Mouse (Mus musculus) layer of hippocampus, adult 2 months (tissue): ENCODE data around the gene Terb1. TPM values are rescaled to one million over a fixed set of nuclear protein-coding genes. Genes with fewer than 3 reads are reported as not detected.

ENCODE experiments used
- DNase-seq, 2 experiments: peaks; one replicate each; pipeline ENCODE4 v3.0.0; 2022; ENCODE audit warnings: low spot score in 2 of 2
- H3K27ac ChIP-seq: fragments of 200-600 bp; 2 replicates; pipeline ENCODE4 v1.8.1; 2022
- H3K4me3 ChIP-seq: fragments of 200-600 bp; 2 replicates; pipeline ENCODE4 v1.8.1; 2022; ENCODE audit warnings: mild to moderate bottlenecking
- CTCF ChIP-seq: fragments of 200-600 bp; conservative IDR thresholded peaks from 2 replicates; pipeline ENCODE4 v1.8.1; 2022; ENCODE audit warnings: antibody characterized with exemption, mild to moderate bottlenecking, moderate library complexity
- total RNA-seq, 2 experiments: library from RNA; stranded (reverse); gene quantifications; 2 replicates each; pipeline ENCODE4 v1.2.3; 2021

Gene Terb1
- total RNA-seq, 2 experiments from 2014 or later, result 0.76 to 1.0 TPM

DNA sequence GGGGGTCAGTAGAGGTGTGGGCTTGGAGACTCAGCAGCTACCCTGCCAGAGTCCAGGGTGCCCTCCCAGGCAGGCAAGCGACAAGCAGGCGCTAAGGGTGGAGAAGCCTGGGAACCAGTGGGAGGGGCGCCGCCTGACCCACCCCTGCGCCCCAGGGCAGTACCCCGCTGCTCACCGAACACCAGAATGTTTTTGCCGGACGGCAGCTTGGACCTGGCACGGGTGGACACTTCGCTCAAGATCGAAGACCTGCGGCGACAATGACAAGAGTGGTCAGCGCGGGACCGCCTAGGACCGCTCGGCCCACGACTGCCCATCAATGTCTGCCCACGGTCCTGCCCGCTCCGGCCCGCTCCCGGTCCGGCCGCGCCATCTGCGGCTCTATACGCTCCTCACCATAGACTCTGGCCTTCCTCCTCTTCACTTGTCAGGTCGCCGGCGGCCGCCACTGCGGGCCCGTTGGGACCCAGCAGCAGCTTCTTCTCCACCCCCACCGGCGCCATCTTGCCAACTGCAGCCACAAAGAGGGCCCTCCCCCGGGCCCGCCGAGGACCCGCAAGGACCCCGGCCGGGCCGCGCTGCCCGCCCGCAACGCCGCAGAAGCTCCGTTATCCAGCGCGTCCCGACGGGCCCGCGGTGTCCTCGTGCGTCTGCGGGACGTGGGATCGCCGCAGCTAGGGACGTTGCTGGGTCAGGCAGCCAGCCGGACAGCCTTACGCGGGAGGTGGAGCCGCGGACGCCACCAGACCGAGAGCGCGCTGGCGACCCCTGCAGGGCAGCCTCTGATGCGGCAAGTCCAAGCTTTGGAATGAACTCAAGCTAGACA is 67.2 kb downstream of the Terb1 start, which contains the start of gene Dync1li2:
TSS of gene Dync1li2 (minus strand) at position 749 of the 826 bp plus-strand sequence.
- H3K27ac ChIP-seq, result peak within 1 kb of the TSS; percentile 98
- DNase-seq, result peak; percentile 89 to 94
- H3K4me3 ChIP-seq, result peak within 1 kb of the TSS; percentile 68
- TF ChIP-seq CTCF, result peak; percentile 92

DNA sequence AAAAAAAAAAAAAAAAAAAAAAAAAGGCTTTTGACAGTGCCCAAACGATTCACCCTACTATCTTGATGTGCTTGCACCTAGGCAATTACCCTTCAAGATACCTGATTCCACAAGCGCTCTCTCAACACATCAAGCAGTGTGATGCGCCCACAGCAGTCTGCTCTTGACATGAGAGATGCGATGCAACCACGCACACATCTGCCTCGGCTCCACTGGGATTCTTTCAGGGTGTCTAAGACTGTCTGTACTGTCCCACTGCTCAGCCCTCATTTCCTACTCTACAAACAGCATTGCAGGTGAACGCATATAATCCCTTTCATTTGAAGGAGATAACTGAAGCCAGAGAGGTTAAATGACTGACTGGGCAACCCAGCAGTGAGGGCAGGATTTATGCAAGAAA is 68.1 kb downstream of the Terb1 start:
- TF ChIP-seq CTCF, result no peak
- Histone ChIP-seq H3K4me3 (peak overlapping the region; percentile 68), H3K27ac (peak overlapping the region; percentile 98)
- no peak for DNase-seq

DNA sequence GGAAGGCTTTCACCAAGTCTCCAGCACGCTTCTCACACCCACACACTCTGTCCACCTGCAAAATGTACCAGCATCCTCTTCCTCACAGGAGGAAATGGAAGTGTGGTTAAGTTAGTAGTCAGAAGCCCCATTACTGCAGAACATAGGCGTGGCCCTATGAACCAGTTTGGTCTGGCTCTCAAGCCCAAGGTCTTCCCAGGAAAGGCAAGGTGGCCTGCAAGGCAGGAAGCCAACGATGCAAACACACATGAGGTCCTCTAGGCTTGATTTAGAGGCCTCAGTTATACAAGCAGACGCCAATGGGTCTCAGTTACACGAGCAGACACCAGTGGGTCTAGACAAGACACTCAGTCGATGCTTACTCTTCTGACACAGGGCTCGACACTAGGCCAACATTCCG is 70.2 kb downstream of the Terb1 start:
- TF ChIP-seq CTCF, result no peak
- Histone ChIP-seq H3K4me3 (no peak overlapping the region), H3K27ac (no peak overlapping the region)
- DNase-seq, result no peak

DNA sequence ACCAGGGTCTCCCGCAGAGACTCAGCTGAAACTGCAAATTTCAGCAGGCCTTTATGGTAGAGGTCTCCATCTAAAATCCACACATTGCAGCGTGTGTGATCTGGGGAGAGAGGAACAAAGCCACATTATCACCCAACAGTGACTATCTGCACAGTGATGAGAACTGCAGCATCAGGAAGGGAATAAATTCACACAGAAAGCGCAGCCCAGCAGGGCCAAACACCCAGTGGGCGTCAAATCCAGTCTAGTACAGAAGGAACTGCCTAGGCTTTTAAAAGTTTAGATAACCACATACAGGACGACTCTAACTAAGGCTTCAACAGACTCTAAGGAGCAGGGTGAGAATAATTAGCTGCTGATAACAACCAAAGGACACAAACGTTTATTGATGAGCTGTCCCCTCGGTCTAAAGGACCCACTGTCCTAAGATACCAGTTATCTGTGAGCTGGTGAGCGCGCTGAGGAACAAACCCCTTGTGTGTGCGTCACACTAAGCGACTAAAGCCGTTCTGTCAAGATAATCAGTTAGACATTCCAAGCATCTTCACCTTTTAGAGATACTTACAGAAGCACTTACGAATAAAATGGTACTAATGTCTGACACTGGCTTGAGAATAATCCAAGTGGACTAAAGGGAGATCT is 72.1 kb downstream of the Terb1 start:
- no peak for TF ChIP-seq CTCF
- Histone ChIP-seq H3K27ac (peak overlapping the region; percentile 89), H3K4me3 (peak overlapping the region; percentile 6; the same call in 1 of the 2 replicates)
- DNase-seq, result no peak

DNA sequence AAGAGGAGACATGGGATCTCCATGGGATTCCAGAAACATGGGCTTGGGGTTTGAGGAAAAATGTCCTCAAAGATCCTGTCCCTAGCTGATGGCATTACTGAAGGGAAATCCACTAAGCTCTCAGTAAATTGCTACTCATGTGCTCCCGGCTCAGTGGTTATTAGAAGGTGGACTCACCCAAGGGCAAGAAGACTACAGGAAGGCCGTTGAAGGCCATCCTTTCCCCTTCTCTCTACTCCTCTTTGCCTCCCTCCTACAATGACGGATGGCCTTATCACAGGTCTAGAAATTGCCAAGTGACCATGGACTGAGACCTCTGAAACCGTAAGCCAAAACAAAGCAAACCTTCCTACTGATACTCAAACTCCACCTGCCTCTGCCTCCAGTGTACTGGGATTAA is 73.1 kb downstream of the Terb1 start:
- H3K4me3 ChIP-seq, result peak overlapping the region; percentile 36
- DNase-seq, result no peak
- no peak for TF ChIP-seq CTCF
- peak overlapping the region; percentile 89 for H3K27ac ChIP-seq

DNA sequence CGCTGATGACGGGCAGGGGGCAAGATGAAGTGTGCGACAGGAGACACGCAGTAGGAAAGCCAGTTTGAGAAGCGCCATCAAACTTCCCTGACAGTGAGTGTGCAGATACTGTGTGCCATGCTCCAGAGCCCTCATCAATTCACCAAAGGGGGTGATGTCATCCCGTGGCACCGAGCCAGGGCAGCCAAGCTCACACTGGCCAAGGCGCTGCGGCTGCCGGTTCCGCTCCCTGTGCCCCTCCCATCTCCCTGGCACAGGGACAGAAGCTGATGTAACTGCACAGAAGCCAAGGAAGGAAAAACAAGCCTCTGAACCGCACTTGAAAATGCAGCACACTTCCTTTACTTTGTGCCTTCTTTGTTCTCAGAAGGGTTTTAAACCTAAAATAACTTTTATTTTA is 73.7 kb downstream of the Terb1 start:
- Histone ChIP-seq H3K4me3 (peak overlapping the region; percentile 36), H3K27ac (peak overlapping the region; percentile 89)
- peak; percentile 97 to 98 for DNase-seq
- no peak for TF ChIP-seq CTCF

DNA sequence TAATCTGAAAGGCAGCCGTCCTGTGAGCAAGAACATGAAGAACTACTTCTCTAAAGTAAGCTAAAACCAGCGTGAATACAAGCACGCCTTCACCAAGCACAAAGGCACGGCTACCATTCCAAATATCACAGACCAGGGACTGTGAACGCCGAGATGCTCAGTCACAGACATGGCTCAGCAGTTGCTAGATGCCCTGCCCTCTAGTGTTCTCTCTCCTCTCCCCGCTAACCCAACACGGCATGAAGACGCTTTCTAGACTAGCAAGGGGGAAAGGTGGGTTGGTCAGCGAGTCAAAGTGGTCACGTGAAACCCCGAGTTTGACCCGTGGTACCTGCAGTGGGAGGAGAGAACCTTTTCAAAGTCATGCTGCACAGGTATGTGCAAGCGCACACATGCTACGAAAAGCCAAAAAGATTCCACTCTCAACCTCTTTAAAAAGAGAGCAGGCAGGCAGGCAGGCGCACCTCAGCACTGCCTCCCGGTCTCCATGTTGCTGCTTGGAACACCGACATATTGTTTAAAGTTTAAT is 74.8 kb downstream of the Terb1 start:
- peak overlapping the region; percentile 89 for H3K27ac ChIP-seq
- peak; percentile 67 for TF ChIP-seq CTCF
- peak overlapping the region; percentile 28; the same call in 1 of the 2 replicates for H3K4me3 ChIP-seq
- no peak for DNase-seq

DNA sequence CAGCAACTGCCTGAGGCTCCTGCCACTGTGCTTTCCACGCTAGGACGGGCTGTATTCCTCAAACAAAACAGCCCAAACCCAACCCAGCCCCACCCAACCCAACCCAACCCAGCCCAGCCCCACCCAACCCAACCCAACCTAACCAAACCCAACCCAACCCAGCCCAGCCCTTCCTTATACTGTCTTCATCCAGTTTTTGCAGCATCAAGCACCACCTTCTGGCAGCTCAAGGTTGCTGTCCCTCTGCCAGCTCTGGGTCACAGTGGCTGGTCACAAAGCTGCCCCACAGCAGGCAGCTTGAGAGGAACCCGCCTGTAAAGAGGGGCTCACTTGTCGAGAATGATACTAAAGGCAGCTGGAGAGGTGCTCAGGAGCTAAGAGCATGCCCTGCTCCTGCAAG is 75.4 kb downstream of the Terb1 start:
- DNase-seq, result no peak
- TF ChIP-seq CTCF, result no peak
- Histone ChIP-seq H3K27ac (peak overlapping the region; percentile 89), H3K4me3 (peak overlapping the region; percentile 28; the same call in 1 of the 2 replicates)

DNA sequence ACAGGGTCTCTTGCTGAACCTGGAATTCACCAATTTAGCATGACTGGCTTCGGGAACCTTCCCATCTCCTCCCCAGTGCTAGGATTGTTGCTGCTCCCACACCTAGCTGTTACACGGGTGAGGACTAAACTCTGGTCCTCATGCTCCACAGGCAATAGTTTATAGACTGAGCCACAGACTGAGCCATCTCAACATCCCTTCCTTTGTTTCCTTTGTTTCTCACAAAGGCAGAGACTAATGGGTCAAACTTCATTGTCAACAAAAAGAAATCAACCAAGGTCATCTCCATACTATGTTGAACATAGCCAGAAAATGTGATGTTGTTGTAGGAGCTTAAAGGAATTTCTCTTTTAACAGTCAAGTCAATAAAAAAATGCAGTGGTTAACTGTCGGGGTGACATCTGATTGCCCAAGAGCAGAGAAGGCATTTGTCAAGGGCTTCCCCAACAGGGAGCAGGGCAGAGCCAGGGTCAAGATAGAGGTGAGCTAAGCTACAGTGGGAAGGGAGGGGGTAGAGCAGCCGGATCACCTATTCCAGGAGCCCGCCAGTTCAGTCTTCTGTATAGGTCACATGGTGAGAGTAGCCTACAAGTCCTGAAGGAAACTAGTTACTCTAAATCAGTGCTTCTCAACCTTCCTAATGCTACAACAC is 76.4 kb downstream of the Terb1 start:
- DNase-seq, result no peak
- Histone ChIP-seq H3K27ac (no peak overlapping the region), H3K4me3 (no peak overlapping the region)
- no peak for TF ChIP-seq CTCF

DNA sequence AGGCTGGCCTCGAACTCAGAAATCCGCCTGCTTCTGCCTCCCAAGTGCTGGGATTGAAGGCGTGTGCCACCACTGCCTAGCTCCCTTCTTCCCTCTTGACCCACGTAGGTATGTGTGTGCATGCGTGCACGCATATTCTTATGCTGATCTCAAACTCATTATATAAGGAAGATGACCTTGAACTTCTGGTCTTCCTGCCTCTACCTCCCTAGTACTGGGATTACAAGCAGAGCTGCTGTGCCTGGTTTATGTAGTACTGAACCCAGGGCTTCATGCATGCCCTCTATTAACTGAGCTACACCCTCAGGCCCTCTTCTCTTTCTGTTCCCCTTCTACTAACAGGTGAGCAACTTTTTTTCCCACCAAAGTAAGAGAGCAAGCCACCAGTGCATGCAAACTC is 77.1 kb downstream of the Terb1 start:
- no peak for DNase-seq
- Histone ChIP-seq H3K27ac (no peak overlapping the region), H3K4me3 (no peak overlapping the region)
- TF ChIP-seq CTCF, result no peak

DNA sequence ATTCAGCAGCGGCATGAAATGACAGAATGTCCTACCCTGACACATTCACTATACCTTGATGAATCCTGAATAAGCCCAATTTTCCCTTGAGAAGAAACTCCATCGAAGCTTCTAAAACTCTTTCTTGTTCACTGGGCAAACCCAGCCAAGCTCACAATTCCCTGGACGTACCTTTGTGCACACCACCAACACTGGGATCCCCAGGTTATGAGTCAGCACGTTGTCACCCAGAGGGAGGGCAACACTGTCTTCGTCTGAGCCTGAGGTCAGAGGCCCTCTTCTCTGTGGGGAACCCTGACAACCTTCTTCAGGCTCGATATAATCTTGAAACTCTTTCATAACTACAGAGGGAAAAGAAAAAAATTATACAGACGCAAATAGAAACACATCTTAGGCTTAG is 79.5 kb downstream of the Terb1 start:
- no peak for DNase-seq
- Histone ChIP-seq H3K27ac (no peak overlapping the region), H3K4me3 (no peak overlapping the region)
- no peak for TF ChIP-seq CTCF

DNA sequence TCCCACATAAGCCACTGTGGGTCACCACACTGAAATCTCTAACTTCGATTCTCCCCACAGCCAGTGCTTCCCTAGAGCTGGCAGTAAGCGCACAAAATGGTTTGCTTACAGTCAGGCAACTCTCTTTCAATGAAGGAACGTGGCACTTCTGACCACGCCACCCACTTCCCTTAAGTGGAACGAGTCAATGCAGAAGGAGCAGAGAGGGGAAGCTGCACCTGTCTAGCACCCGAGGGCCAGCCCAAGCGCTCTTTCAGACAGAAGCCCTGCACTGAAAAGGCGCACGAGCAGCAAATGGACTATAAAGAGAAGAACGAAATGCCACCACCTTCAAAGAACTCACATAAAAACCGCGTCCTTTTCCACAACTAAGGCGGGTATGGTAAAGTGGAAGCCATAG is 82.0 kb downstream of the Terb1 start:
- no peak for TF ChIP-seq CTCF
- DNase-seq, result no peak
- H3K27ac ChIP-seq, result no peak overlapping the region

DNA sequence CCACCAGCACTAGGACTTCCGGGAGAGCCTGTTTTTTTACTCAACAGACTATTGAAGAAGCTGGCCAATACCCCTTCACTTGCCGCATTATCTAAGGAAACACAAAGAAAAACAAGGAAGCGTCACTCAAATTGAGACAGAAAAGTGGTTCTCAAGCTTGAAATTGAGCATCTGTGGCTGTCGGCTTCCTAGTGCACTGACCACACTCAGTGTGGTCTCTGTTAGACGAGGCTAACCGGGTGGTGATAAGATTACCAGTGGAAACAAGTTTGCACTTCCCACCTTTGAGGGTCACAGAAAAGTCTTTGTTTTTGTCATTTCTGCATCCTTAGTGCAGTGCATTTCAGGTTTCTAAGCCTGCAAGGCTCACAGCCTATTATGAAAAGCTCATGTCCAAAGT is 87.4 kb downstream of the Terb1 start:
- Histone ChIP-seq H3K4me3 (no peak overlapping the region), H3K27ac (no peak overlapping the region)
- no peak for DNase-seq
- TF ChIP-seq CTCF, result no peak

More for the DNA sequence above, 82.0 kb downstream of the Terb1 start:
- no peak overlapping the region for H3K4me3 ChIP-seq
